Mouse (Mus musculus): ENCODE data around the gene Zc3hav1. TPM values are rescaled to one million over a fixed set of nuclear protein-coding genes. Genes with fewer than 3 reads are reported as not detected.
"Not testable (repeated sequence)": the region's sequence is repeated elsewhere in the genome, so short reads cannot be mapped to it uniquely, and the experiment has no call there.

Zc3hav1 gene
- polyA plus RNA-seq, 1 experiment from 2014 or later, result 2.3 TPM

GRCm38 (mm10) chr6:38359044-38359735, 4.8 kb upstream of the Zc3hav1 start:
- H3K27ac ChIP-seq; ATAC-seq (ENCODE audit: low FRiP score); H3K4me2 ChIP-seq (replicated peaks); H3K9me3 ChIP-seq (replicated peaks); H3K4me1 ChIP-seq; H3K4me3 ChIP-seq; H3K36me3 ChIP-seq; H3K9ac ChIP-seq: not testable (repeated sequence)
- WGBS, result 90% methylated on average over 11 of the region's 11 CpGs
- H3K27me3 ChIP-seq, result peaks cover 33% of the 10 kb centered on the region

- no peaks in the 10 kb centered on the region for H3K9me3 ChIP-seq (replicated peaks)
Measured at GRCm38 (mm10) chr6:38358253-38359027, 4.0 kb upstream of the Zc3hav1 start.

GRCm38 (mm10) chr6:38357603-38358252, 3.3 kb upstream of the Zc3hav1 start:
- Histone ChIP-seq H3K4me2 (replicated peaks) (no peak overlapping the region), H3K4me1 (peaks cover 4% of the 10 kb centered on the region), H3K27me3 (peaks cover 47% of the 10 kb centered on the region), H3K4me3 (no peak overlapping the region), H3K27ac (no peak overlapping the region), H3K36me3 (no peaks in the 10 kb centered on the region), H3K9me3 (replicated peaks) (no peaks in the 10 kb centered on the region), H3K9ac (no peak overlapping the region)
- WGBS, result 41% methylated on average over 5 of the region's 5 CpGs
- no peak for ATAC-seq (ENCODE audit: low FRiP score)

More at GRCm38 (mm10) chr6:38358253-38359027, 4.0 kb upstream of the Zc3hav1 start:
- H3K27ac ChIP-seq, result no peak overlapping the region
- H3K4me1 ChIP-seq, result peaks cover 4% of the 10 kb centered on the region
- no peak overlapping the region for H3K4me2 ChIP-seq (replicated peaks)
- H3K9ac ChIP-seq, result no peak overlapping the region
- H3K4me3 ChIP-seq, result no peak overlapping the region
- H3K27me3 ChIP-seq, result peaks cover 40% of the 10 kb centered on the region
- WGBS, result 74% methylated on average over 8 of the region's 8 CpGs
- no peak for ATAC-seq (ENCODE audit: low FRiP score)
- H3K36me3 ChIP-seq, result no peaks in the 10 kb centered on the region

- not testable (repeated sequence) for H3K4me3 ChIP-seq; H3K9ac ChIP-seq; ATAC-seq (ENCODE audit: low FRiP score); H3K9me3 ChIP-seq (replicated peaks); H3K36me3 ChIP-seq; H3K4me2 ChIP-seq (replicated peaks); H3K4me1 ChIP-seq; H3K27ac ChIP-seq
- peaks cover 56% of the 10 kb centered on the region for H3K27me3 ChIP-seq
- 78% methylated on average over 15 of the region's 15 CpGs for WGBS
Measured at GRCm38 (mm10) chr6:38356661-38357433, 2.4 kb upstream of the Zc3hav1 start.

- no peaks in the 10 kb centered on the region for H3K9me3 ChIP-seq (replicated peaks)
- no peak overlapping the region for H3K9ac ChIP-seq
- no peaks in the 10 kb centered on the region for H3K36me3 ChIP-seq
- H3K4me2 ChIP-seq (replicated peaks), result no peak overlapping the region
- WGBS, result 8% methylated on average over 7 of the region's 7 CpGs
- no peak overlapping the region for H3K4me3 ChIP-seq
- H3K4me1 ChIP-seq, result peaks cover 4% of the 10 kb centered on the region
- peaks cover 63% of the 10 kb centered on the region for H3K27me3 ChIP-seq
- H3K27ac ChIP-seq, result no peak overlapping the region
- ATAC-seq (ENCODE audit: low FRiP score), result no peak
Measured at GRCm38 (mm10) chr6:38355862-38356261, 1.5 kb upstream of the Zc3hav1 start.

GRCm38 (mm10) chr6:38355354-38355823, 986 bp upstream of the Zc3hav1 start:
- 0 out of 2 replicates have a peak overlapping the region, but pooled peaks have one; percentile 3 for H3K4me3 ChIP-seq
- H3K4me1 ChIP-seq, result peaks cover 4% of the 10 kb centered on the region
- no peak for ATAC-seq (ENCODE audit: low FRiP score)
- no peaks in the 10 kb centered on the region for H3K9me3 ChIP-seq (replicated peaks)
- peak overlapping the region; percentile 67; the same call in 1 of the 2 replicates for H3K4me2 ChIP-seq (replicated peaks)
- 2% methylated on average over 8 of the region's 8 CpGs for WGBS
- H3K27me3 ChIP-seq, result peaks cover 67% of the 10 kb centered on the region
- H3K27ac ChIP-seq, result no peak overlapping the region
- no peaks in the 10 kb centered on the region for H3K36me3 ChIP-seq
- H3K9ac ChIP-seq, result no peak overlapping the region

- Histone ChIP-seq H3K9me3 (replicated peaks) (no peaks in the 10 kb centered on the region), H3K4me1 (peaks cover 4% of the 10 kb centered on the region), H3K36me3 (no peaks in the 10 kb centered on the region), H3K27ac (no peak overlapping the region), H3K9ac (no peak overlapping the region; the same call in 1 of the 2 replicates), H3K27me3 (peaks cover 71% of the 10 kb centered on the region), H3K4me2 (replicated peaks) (peak overlapping the region; percentile 67), H3K4me3 (peak overlapping the region; percentile 48)
- no peak for ATAC-seq (ENCODE audit: low FRiP score)
- 2% methylated on average over 20 of the region's 20 CpGs for WGBS
Measured at GRCm38 (mm10) chr6:38354723-38355353, 435 bp upstream of the Zc3hav1 start.

- H3K27me3 ChIP-seq, result peaks cover 78% of the 10 kb centered on the region
- peaks cover 4% of the 10 kb centered on the region for H3K4me1 ChIP-seq
- no peaks in the 10 kb centered on the region for H3K36me3 ChIP-seq
- H3K9ac ChIP-seq, result no peak overlapping the region
- 5% methylated on average over 13 of the region's 13 CpGs for WGBS
- no peak for ATAC-seq (ENCODE audit: low FRiP score)
- H3K27ac ChIP-seq, result no peak overlapping the region
- peak overlapping the region; percentile 67; the same call in 1 of the 2 replicates for H3K4me2 ChIP-seq (replicated peaks)
- H3K9me3 ChIP-seq (replicated peaks), result no peaks in the 10 kb centered on the region
- peak overlapping the region; percentile 48; the same call in 1 of the 2 replicates for H3K4me3 ChIP-seq
Measured at GRCm38 (mm10) chr6:38353181-38353580, 1.2 kb downstream of the Zc3hav1 start.

- no peak overlapping the region for H3K4me2 ChIP-seq (replicated peaks)
- 7% methylated on average over 10 of the region's 10 CpGs for WGBS
- peaks cover 4% of the 10 kb centered on the region for H3K4me1 ChIP-seq
- H3K36me3 ChIP-seq, result no peaks in the 10 kb centered on the region
- peaks cover 76% of the 10 kb centered on the region for H3K27me3 ChIP-seq
- H3K27ac ChIP-seq, result no peak overlapping the region
- H3K9me3 ChIP-seq (replicated peaks), result no peaks in the 10 kb centered on the region
- no peak for ATAC-seq (ENCODE audit: low FRiP score)
- no peak overlapping the region for H3K4me3 ChIP-seq
- no peak overlapping the region for H3K9ac ChIP-seq
Measured at GRCm38 (mm10) chr6:38352451-38352850, 2.0 kb downstream of the Zc3hav1 start.

GRCm38 (mm10) chr6:38351930-38352329, 2.5 kb downstream of the Zc3hav1 start:
- H3K9me3 ChIP-seq (replicated peaks), result no peaks in the 10 kb centered on the region
- H3K27ac ChIP-seq, result no peak overlapping the region
- 51% methylated on average over 4 of the region's 4 CpGs for WGBS
- peaks cover 4% of the 10 kb centered on the region for H3K4me1 ChIP-seq
- no peak overlapping the region for H3K4me3 ChIP-seq
- peaks cover 72% of the 10 kb centered on the region for H3K27me3 ChIP-seq
- H3K4me2 ChIP-seq (replicated peaks), result no peak overlapping the region
- no peaks in the 10 kb centered on the region for H3K36me3 ChIP-seq
- no peak for ATAC-seq (ENCODE audit: low FRiP score)
- H3K9ac ChIP-seq, result no peak overlapping the region

GRCm38 (mm10) chr6:38349806-38350205, 4.6 kb downstream of the Zc3hav1 start:
- Histone ChIP-seq H3K9ac (no peak overlapping the region), H3K4me1 (peaks cover 4% of the 10 kb centered on the region), H3K36me3 (no peaks in the 10 kb centered on the region), H3K9me3 (replicated peaks) (no peaks in the 10 kb centered on the region), H3K4me2 (replicated peaks) (no peak overlapping the region), H3K4me3 (no peak overlapping the region), H3K27me3 (peaks cover 52% of the 10 kb centered on the region), H3K27ac (no peak overlapping the region)
- no peak for ATAC-seq (ENCODE audit: low FRiP score)
- 79% methylated on average over 9 of the region's 9 CpGs for WGBS

All from hindbrain, embryonic 12.5 days (tissue).